Mouse (Mus musculus) megakaryocyte, embryonic 14.5 days (primary cell): Measurements from ENCODE around the gene Tmem216.
"Not testable (repeated sequence)": the region's sequence is repeated elsewhere in the genome, so short reads cannot be mapped to it uniquely, and the experiment has no call there.

ENCODE experiments used
- FLI1 ChIP-seq: IDR thresholded peaks from 2 replicates; pipeline ENCODE4 v1.6.1; 2012; ENCODE audit warnings: low read length, inconsistent platforms, mixed read lengths
- GATA1 ChIP-seq: IDR thresholded peaks from 3 replicates; pipeline ENCODE4 v1.6.1; 2012; ENCODE audit warnings: mixed read lengths, low read length, inconsistent platforms, borderline replicate concordance

DNA sequence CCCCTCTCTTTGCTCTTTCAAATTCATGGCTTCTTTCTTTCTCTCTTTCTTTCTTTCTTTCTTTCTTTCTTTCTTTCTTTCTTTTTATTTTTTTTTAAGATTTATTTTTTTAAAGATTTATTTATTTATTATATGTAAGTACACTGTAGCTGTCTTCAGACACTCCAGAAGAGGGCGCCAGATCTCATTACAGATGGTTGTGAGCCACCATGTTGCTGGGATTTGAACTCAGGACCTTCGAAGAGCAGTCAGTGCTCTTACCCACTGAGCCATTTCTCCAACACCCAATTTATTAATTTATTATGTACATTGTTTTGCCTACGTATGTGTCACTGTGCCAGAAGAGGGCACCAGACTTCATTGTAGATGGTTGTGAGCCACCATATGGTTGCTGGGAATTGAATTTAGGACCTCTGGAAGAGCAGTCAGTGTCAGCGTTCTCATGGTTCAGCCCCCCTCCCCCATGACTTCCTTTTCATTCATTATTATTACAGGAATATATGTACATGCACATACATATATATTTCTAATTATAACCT, 1.9 kb upstream of the Tmem216 start:
- TF ChIP-seq GATA1, FLI1: not testable (repeated sequence)
